Mouse (Mus musculus) thymus, adult 2 months (tissue): ENCODE data around the gene Lce3d.

Experiments
- CTCF ChIP-seq: fragments of 200-500 bp; IDR thresholded peaks from 2 replicates; pipeline ENCODE4 v1.5.1; 2012; ENCODE audit warnings: mild to moderate bottlenecking, control low read depth, low read length, moderate library complexity, borderline replicate concordance; ENCODE audit not compliant: control insufficient read depth, poor library complexity, insufficient read depth; ENCODE audit errors: extremely low read depth
- POLR2A ChIP-seq: fragments of 200-500 bp; IDR thresholded peaks from 2 replicates; pipeline ENCODE4 v1.6.1; 2012; ENCODE audit warnings: mild to moderate bottlenecking, low read length, control low read depth, moderate library complexity; ENCODE audit not compliant: control insufficient read depth, poor library complexity, insufficient read depth; ENCODE audit errors: extremely low read depth

DNA sequence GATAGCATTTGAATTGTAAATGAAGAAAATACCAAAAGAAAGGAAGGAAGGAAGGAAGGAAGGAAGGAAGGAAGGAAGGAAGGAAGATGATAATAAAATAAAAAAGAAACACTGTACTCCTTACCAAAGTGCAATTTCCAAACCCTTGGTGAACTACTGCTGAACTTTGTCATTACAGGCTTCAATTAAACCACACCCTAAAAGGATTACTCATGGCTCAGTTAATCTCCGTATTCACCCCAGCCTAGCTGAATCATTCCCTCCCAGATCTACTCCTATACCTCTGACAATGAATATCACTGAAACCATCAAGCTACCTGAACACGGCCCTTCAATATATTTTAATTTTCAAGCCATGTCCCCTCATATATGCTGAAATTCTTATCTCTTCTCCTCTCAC, 21.3 kb downstream of the Lce3d start:
- TF ChIP-seq POLR2A (no peak), CTCF (no peak)
